Mouse (Mus musculus) heart, postnatal 0 days (tissue): ENCODE results near the gene Myo1b. TPM values are rescaled to one million over a fixed set of nuclear protein-coding genes. Genes with fewer than 3 reads are reported as not detected.

Source experiments
- ATAC-seq: fragments of 200-750 bp; cut with Nextera tagmentation; 2 replicates; pipeline ENCODE4 v1.8.0; 2017; ENCODE audit warnings: low read depth, moderate number of reproducible peaks, moderate library complexity; ENCODE audit not compliant: insufficient read depth
- DNase-seq: peaks from one replicate; pipeline ENCODE4 v3.0.0-alpha.2; 2016; ENCODE audit warnings: low spot score
- H3K27ac ChIP-seq: fragments of 300-500 bp; sonication (generic); 2 replicates; pipeline ENCODE4 v1.5.1; 2014; ENCODE audit warnings: low read depth, mild to moderate bottlenecking
- H3K27me3 ChIP-seq: fragments of 300-500 bp; sonication (generic); 2 replicates; pipeline ENCODE4 v1.6.1; 2014; ENCODE audit warnings: low read length, mixed read lengths; ENCODE audit not compliant: control insufficient read depth, insufficient read depth
- H3K36me3 ChIP-seq: fragments of 300-500 bp; sonication (generic); replicated peaks from 2 replicates; pipeline ENCODE4 v1.6.1; 2014; ENCODE audit warnings: low read length, mixed read lengths; ENCODE audit not compliant: control insufficient read depth, insufficient read depth
- H3K4me1 ChIP-seq: fragments of 300-500 bp; sonication (generic); 2 replicates; pipeline ENCODE4 v1.6.1; 2014; ENCODE audit warnings: antibody characterized with exemption; ENCODE audit not compliant: control insufficient read depth, insufficient read depth
- H3K4me2 ChIP-seq: fragments of 300-500 bp; sonication (generic); 2 replicates; pipeline ENCODE4 v1.6.1; 2014; ENCODE audit warnings: low read depth, mild to moderate bottlenecking, low read length, moderate library complexity
- H3K4me3 ChIP-seq: fragments of 300-500 bp; sonication (generic); 2 replicates; pipeline ENCODE4 v1.5.1; 2014; ENCODE audit warnings: low read depth, low read length
- H3K9ac ChIP-seq: fragments of 300-500 bp; sonication (generic); replicated peaks from 2 replicates; pipeline ENCODE4 v1.6.1; 2014; ENCODE audit warnings: low read depth, low read length, mixed read lengths
- H3K9me3 ChIP-seq: fragments of 300-500 bp; sonication (generic); replicated peaks from 2 replicates; pipeline ENCODE4 v1.6.1; 2016; ENCODE audit warnings: low read length; ENCODE audit not compliant: control insufficient read depth
- CTCF ChIP-seq: IDR thresholded peaks from 2 replicates; pipeline ENCODE4 v1.5.1; 2016; ENCODE audit warnings: antibody characterized with exemption, control low read depth, low read depth
- EP300 ChIP-seq: IDR thresholded peaks from 2 replicates; pipeline ENCODE4 v1.6.1; 2016; ENCODE audit warnings: antibody characterized with exemption, low read depth
- WGBS: fragments of 180-500 bp; shearing (Covaris S2); extraction: QIAGEN DNeasy Blood & Tissue Kit; methylation state at CpG from one replicate; pipeline ENCODE4 v1.1.7; 2014; 5-methylcytosine and 5-hydroxymethylcytosine counted together
- polyA plus RNA-seq: library from polyadenylated mRNA; unstranded; fragments of >200 nt; fragmentation: Nextera tagmentation; extraction: Ambion mirVana; gene quantifications from 2 replicates; pipeline ENCODE4 v1.2.1, GENCODE M21; 2015
- total RNA-seq: library from RNA; depleted of rRNA; stranded (reverse); fragments of >200 nt; gene quantifications from 2 replicates; pipeline ENCODE4 v1.2.3, GENCODE M21; 2014; ENCODE audit warnings: low replicate concordance

Gene Myo1b
- total and polyA plus RNA-seq, 2 experiments from 2014 or later: 12.6 to 24.3 TPM

GRCm38 (mm10) chr1:51822531-51822930, 93.3 kb downstream of the Myo1b start:
- no peaks in the 10 kb centered on the region for H3K27me3 ChIP-seq
- WGBS: 73% methylated on average over 4 of the region's 4 CpGs

GRCm38 (mm10) chr1:51821701-51822495, 94.0 kb downstream of the Myo1b start:
- no peak overlapping the region for H3K4me2 ChIP-seq
- peak overlapping the region; percentile 43; the same call in 1 of the 2 replicates for H3K27ac ChIP-seq
- TF ChIP-seq EP300 (no peak), CTCF (no peak)
- no peaks in the 10 kb centered on the region for H3K9me3 ChIP-seq
- 0 out of 2 replicates have a peak, but pooled peaks cover 3% of the 10 kb centered on the region for H3K4me1 ChIP-seq
- no peak overlapping the region for H3K9ac ChIP-seq
- no peaks in the 10 kb centered on the region for H3K27me3 ChIP-seq
- DNase-seq (no peak), ATAC-seq (no peak)
- H3K4me3 ChIP-seq: no peak overlapping the region
- 75% methylated on average over 13 of the region's 13 CpGs for WGBS
- H3K36me3 ChIP-seq: no peaks in the 10 kb centered on the region

More at GRCm38 (mm10) chr1:51822531-51822930, 93.3 kb downstream of the Myo1b start:
- H3K4me1 ChIP-seq: 0 out of 2 replicates have a peak, but pooled peaks cover 3% of the 10 kb centered on the region
- H3K9me3 ChIP-seq: no peaks in the 10 kb centered on the region
- TF ChIP-seq EP300: no peak
- TF ChIP-seq CTCF: no peak
- DNase-seq (no peak), ATAC-seq (no peak)
- H3K36me3 ChIP-seq: no peaks in the 10 kb centered on the region
- no peak overlapping the region for H3K9ac ChIP-seq
- H3K4me3 ChIP-seq: no peak overlapping the region
- H3K27ac ChIP-seq: peak overlapping the region; percentile 43; the same call in 1 of the 2 replicates
- H3K4me2 ChIP-seq: no peak overlapping the region

GRCm38 (mm10) chr1:51820520-51820919, 95.4 kb downstream of the Myo1b start:
- H3K27ac ChIP-seq: no peak overlapping the region
- ATAC-seq: no peak
- WGBS: 86% methylated on average over 6 of the region's 6 CpGs
- TF ChIP-seq EP300: no peak
- TF ChIP-seq CTCF: no peak
- no peaks in the 10 kb centered on the region for H3K36me3 ChIP-seq
- no peaks in the 10 kb centered on the region for H3K27me3 ChIP-seq
- no peak overlapping the region for H3K4me2 ChIP-seq
- no peak for DNase-seq
- 0 out of 2 replicates have a peak, but pooled peaks cover 3% of the 10 kb centered on the region for H3K4me1 ChIP-seq
- no peak overlapping the region for H3K4me3 ChIP-seq
- H3K9ac ChIP-seq: no peak overlapping the region
- no peaks in the 10 kb centered on the region for H3K9me3 ChIP-seq

GRCm38 (mm10) chr1:51820013-51820441, 95.8 kb downstream of the Myo1b start:
- DNase-seq (no peak), ATAC-seq (no peak)
- no peaks in the 10 kb centered on the region for H3K36me3 ChIP-seq
- H3K27ac ChIP-seq: no peak overlapping the region
- H3K4me3 ChIP-seq: no peak overlapping the region
- no peak overlapping the region for H3K4me2 ChIP-seq
- no peaks in the 10 kb centered on the region for H3K27me3 ChIP-seq
- no peaks in the 10 kb centered on the region for H3K9me3 ChIP-seq
- TF ChIP-seq EP300: no peak
- TF ChIP-seq CTCF: no peak
- H3K9ac ChIP-seq: no peak overlapping the region
- WGBS: 78% methylated on average over 7 of the region's 7 CpGs
- 0 out of 2 replicates have a peak, but pooled peaks cover 3% of the 10 kb centered on the region for H3K4me1 ChIP-seq

GRCm38 (mm10) chr1:51815636-51816035, 100.2 kb downstream of the Myo1b start:
- no peak overlapping the region for H3K4me3 ChIP-seq
- H3K9me3 ChIP-seq: no peaks in the 10 kb centered on the region
- ATAC-seq (no peak), DNase-seq (no peak)
- H3K27ac ChIP-seq: no peak overlapping the region
- TF ChIP-seq CTCF (no peak), EP300 (no peak)
- H3K9ac ChIP-seq: no peak overlapping the region
- H3K4me1 ChIP-seq: no peaks in the 10 kb centered on the region
- no peaks in the 10 kb centered on the region for H3K27me3 ChIP-seq
- H3K4me2 ChIP-seq: no peak overlapping the region
- no peaks in the 10 kb centered on the region for H3K36me3 ChIP-seq
- whole genome bisulfite sequencing: 72% methylated on average over 1 of the region's 1 CpGs
